ENCODE assay signal across 8 mouse cellular contexts in the genomic region with DNA sequence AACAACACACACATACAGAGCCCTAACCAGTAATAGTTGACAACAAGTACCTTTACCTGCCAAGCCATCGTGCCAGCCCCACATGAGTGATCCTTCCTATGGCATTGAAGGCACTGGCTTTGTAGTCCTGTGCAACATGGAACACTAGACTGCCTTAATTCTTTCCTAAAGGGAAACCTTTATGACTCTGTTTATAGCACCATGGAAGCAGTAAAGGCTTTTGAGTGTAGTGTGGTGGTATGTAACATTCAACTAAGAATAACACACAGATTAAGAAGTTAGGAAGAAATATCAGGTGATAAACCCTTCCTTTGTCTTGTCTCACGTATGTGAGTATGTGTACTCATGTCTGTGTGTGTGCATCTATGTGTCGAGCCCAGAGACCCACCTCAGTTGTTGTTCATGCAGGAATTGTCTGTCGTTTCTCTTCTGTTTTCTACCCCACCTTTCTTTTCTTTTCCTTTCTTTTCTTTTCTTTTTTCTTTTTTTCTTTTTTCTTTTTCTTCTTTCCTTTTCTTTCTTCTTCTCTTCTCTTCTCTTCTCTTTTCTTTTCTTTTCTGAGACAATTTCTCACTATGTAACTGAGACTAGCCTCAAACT. TPM values are rescaled to one million over a fixed set of nuclear protein-coding genes. Genes with fewer than 3 reads are reported as not detected.
DNase-seq lines count a peak whose midpoint lies in the region; ATAC-seq and TF ChIP-seq lines count a peak whose summit lies in the region.

Gene Rnf181 (minus strand): TSS at position 113 of the 600 bp plus-strand sequence.

- intact Hi-C loops in gastrocnemius, adult 2 months (cut with DNase I) = no loop called here

- H3K4me1 ChIP-seq in hindbrain, postnatal 0 days (ENCODE audit: insufficient read depth, low read length) = no peaks in the 10 kb centered on the region

- no peak within 1 kb of the TSS for H3K4me3 ChIP-seq in gastrocnemius, adult 2 months
- no peak within 1 kb of the TSS for H3K4me3 ChIP-seq in hindbrain, postnatal 0 days (ENCODE audit: low read length)

- no peak within 1 kb of the TSS for H3K27ac ChIP-seq in gastrocnemius, adult 2 months
- H3K27ac ChIP-seq in hindbrain, postnatal 0 days = no peak within 1 kb of the TSS

- H3K4me2 ChIP-seq in hindbrain, postnatal 0 days (ENCODE audit: low read depth, low read length) = no peak within 1 kb of the TSS

- WGBS in hindbrain, postnatal 0 days = 79% methylated on average over 4 of the region's 4 CpGs

- no peaks in the 10 kb centered on the region for H3K27me3 ChIP-seq in hindbrain, postnatal 0 days (ENCODE audit: insufficient read depth, low read length)

- no peaks in the 10 kb centered on the region for H3K36me3 ChIP-seq in hindbrain, postnatal 0 days (ENCODE audit: insufficient read depth, low read length)

- no peaks in the 10 kb centered on the region for H3K9me3 ChIP-seq in hindbrain, postnatal 0 days (ENCODE audit: low read length)

- DNase-seq in frontal cortex, adult 2 months (ENCODE audit: extremely low spot score in 1 of 2, low spot score in 1 of 2) = no peak
- DNase-seq in frontal cortex, postnatal 36 days (ENCODE audit: low spot score in 2 of 2) = no peak
- no peak for DNase-seq in adrenal gland, adult 8-10 months
- no peak for DNase-seq in gastrocnemius, adult 2 months
- no peak for DNase-seq in hindbrain, postnatal 0 days (ENCODE audit: low spot score)
- DNase-seq in cerebellum, postnatal 36 days = no peak
- DNase-seq in right cerebral cortex, postnatal 25 days = no peak

- no peak for TF ChIP-seq CTCF in gastrocnemius, adult 2 months (IDR thresholded peaks at IDR 0.05)
- no peak for TF ChIP-seq CTCF in hindbrain, postnatal 0 days (IDR thresholded peaks at IDR 0.05; ENCODE audit: low read depth)

- no peak within 1 kb of the TSS for H3K9ac ChIP-seq in hindbrain, postnatal 0 days (replicated peaks; ENCODE audit: low read length)

- no peak for ATAC-seq in hindbrain, postnatal 0 days
- no peak for ATAC-seq in megakaryocyte, adult 5-6 weeks (ENCODE audit: poor library complexity, severe bottlenecking)

RNA-seq across cellular contexts. Expression of gene Rnf181, which starts in this region (rescaled TPM):
- polyA plus RNA-seq in frontal cortex, adult 2 months (2012; rRNA removed) = 87.6 and 99.4 TPM in 2 replicates
- total RNA-seq in adrenal gland, adult 8-10 months (2022) = 100 to 1,000 TPM; 330 to 558 (median 451) TPM
- 10 to 100 TPM; 24.9 to 26.6 TPM for total RNA-seq in gastrocnemius, adult 2 months (2021)
- total RNA-seq in hindbrain, postnatal 0 days (2014; rRNA removed) = 70.6 and 72.7 TPM in 2 replicates
- polyA plus RNA-seq in hindbrain, postnatal 0 days (2015; fragmentation: Nextera tagmentation; extraction: Ambion mirVana) = 128 and 134 TPM in 2 replicates
- 69.3 and 70.0 TPM in 2 replicates for total RNA-seq in megakaryocyte, adult 5-6 weeks (2015)
- total RNA-seq in megakaryocyte, adult 5-6 weeks (2017) = 49.5 and 52.1 TPM in 2 replicates
